Mouse (Mus musculus) forelimb bud, embryonic 11.5 days (tissue): ENCODE data around the gene Odf2.

ENCODE experiments used
- DNase-seq: peaks from one replicate; pipeline ENCODE4 v3.0.0-alpha.2; 2012; ENCODE audit warnings: low read depth, low spot score

Odf2 gene

DNA sequence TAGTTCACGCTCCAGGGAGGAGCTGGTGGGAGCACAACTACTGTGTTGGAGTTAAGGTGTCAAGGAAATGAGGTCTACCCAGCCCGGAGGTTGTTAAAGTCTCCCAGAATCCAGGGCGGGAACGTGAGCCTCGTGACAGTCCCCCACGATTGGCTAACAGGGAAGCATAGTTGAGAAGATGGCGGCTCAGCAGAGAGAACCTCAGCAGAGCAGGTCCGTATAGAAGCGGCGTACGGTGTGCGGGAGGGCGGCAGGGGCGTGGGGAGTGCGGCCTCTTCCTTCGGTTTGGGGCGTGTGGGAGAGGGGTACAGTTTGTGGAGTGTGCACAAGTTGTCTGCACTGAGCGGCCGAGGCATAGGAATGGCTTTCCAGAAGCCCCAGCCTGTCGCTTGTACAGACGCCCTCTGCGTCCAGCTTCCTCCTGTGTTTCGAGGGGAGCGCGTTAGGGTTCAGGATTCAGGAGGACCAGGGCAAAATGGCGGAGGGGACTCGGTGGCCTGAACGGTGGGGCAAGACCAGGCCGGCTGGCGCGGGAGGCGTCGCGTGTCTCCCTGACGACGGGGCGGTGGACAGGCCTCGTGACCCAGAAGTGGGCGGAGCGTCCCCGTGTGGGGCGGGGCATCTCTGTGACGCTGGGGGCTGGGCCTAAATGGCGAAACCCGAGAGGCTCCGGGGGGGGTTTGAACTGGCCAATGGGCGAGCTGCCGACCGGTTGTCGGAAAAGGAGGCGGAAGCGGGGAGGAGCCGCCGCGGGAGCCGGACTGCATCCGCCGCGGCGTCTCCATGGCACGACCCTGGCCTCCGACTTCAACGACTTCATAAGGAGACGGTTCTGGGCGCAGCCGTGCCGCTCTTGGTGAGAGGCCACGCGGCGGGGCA, at the start of gene Odf2:
Odf2 (plus strand) TSS at position 156 of the 879 bp plus-strand sequence.
- DNase-seq = peak; percentile 99

DNA sequence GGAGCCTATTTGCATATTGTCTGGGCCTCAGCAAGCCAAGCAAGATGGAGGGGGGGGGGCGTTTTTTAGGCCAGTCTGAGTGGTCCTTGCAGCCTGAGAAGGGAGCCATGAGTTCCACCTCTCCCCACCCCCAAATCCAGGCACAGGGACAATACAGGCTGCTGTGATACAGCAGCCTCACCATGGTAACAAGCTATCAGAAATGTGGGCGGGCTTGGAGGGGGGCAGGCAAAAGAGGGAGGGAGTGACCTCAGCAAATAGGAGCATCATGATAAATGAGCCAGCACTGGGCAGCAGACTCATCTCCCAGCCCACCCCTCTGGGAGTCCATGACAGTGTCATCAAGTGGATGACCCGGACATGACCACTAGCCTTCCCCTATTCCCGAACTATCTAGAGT, 49.6 kb upstream of the Odf2 start:
- no peak for DNase-seq

DNA sequence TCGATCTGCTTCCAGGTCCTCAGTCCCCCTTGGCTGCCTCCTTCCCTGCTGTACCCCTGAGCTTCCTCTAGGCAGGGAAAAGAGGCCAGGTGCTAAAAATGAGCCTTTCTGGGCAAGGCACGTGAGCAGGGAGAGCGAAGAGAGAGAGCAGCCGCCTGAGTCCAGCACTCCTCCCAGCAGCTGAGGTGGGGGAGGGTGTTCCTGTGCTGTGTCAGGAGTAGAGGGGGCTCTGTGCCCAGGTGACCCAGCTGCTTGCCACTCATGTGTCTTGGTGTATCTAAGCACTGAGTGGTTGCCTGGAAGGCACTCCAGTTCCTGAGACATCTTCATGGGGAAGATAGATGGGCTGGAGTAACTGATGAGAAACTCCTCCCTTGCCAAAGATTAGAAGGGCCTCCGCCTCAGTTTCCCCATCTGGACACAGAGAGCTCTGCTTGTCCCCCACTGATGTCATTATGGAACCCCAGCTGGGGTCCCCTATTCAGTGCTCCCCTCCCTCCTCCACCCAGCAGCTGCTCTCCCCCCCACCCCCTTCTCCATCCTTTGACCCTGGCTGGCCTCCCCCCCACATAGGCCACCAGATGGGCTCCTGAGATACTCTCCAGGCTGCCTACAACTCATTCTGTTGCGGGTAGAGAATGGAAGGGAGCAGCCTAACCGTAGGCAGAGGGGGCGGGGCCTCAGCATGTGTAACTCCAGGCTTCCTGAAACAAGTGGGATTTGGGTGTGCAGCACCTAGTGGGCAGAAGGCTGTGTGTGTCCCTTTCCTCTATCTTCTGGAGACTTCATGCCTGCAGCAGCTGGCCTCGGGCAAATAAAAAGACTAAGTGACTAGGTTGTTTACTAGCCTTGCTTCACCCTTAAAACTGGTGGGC, 45.6 kb upstream of the Odf2 start:
- no peak for DNase-seq

DNA sequence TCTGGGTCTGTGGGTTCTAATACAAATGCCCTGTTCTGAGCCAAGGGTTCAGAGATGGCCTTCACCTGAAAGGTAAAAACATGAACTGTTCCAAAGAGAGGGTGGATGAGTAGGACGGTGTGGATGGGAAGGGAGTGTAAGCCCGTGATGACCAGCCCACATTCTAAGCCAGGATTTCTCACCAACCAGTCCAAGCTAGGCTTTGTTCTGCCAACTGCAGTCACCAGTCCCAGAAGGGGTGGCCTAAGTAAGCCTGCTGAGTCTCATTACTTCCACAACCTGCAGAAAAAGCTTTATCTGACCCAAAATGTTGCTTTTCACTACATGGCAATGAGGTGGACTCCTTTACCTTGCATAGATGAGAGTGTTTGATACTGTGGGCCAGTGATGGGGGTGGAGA, 44.9 kb upstream of the Odf2 start:
- no peak for DNase-seq

DNA sequence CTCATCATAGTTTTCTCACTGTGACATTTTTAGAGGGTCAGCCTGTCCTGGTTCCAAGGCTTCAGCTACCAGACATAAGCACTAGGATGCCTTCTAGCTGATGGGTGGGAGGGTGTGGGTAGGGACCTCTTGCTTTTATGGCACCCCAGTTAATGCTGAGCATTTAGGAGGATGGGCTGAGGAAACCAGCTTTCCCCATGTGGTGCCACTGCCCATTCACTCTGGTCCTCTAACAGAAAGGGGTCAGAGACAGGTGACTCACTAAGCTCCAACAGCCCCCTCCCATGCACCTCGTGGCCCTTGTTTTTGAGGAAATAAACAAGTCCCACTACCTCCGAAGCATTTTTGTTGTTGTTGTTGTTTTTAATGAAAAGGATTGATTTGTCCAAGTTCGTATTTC, 44.4 kb upstream of the Odf2 start:
- DNase-seq = no peak

DNA sequence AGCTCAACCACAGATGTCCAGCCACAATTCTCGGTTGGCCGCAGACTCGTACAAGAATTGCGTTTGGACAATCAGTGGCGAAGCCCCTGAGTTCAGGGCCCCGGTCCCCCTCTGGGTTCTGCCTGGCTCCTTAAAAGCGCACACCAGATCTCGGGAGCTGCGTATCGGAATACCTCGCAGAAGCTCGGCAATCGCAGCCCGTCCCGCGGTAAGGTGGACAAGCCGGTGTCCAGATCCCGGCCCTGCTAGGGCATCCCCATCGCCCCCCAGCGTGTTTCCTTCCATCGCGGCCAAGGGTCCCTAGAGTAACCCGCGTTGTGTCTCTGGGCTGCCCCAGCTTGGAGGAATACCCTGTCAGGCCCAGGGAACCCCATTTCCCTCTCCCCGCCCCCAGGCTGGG, 43.4 kb upstream of the Odf2 start:
- DNase-seq = no peak

DNA sequence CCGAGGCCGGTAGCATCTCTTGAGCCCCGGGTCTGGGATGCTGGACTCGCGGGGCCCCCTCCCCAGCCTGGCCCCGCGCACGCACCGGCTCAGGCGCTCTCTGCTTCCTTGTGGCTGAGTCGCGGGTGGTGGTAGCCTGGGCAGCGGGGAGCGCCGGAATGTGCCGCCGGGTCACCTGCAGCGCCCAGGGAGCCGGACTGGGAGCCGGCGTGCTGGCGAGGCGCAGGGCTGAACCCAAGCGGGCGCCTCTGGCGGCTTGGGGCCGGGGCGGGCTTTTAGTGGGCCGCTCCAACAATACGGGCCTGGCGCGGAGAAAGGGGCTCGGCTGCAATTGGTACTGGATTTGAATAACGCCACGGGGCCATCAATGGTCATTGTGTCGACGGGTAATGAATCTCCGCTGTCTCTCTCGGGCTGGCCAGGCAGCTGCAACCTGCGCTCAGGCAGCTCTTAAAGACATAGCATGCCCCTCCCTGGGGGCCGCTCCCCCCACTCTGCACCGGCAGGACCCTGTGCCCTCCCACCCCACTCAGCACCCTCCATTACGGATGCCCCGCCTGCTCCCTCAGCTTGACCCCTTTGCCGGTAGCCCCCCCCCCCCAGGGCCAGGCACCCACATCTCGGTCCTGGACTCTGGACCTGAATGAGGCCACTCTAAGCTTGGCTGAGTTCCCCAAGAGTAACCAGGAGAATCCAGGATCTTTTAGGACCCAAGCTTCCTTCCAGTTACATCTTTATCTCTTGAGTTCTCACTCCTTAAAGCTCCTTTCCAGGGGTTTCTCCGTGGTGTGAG, 42.8 kb upstream of the Odf2 start:
- no peak for DNase-seq

DNA sequence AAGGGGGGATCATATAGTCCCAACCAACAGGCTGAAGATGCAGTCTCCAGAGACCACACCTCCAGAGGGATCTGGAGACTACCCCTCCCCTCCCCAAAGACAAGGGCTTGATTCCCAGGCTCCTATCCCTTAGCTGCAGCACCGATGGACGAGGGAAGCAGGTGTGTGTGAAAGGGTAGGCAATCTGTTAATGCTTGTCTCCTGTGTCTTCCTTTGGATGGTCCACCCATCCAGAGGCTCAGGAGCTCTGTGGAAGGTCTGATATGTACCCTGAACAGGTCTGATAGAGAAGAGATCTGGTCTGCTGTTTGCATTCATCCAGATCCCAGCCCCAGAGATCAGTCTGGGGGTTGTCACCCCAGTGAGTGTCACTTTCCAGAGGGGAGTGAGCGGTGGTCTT, 42.1 kb upstream of the Odf2 start:
- no peak for DNase-seq

DNA sequence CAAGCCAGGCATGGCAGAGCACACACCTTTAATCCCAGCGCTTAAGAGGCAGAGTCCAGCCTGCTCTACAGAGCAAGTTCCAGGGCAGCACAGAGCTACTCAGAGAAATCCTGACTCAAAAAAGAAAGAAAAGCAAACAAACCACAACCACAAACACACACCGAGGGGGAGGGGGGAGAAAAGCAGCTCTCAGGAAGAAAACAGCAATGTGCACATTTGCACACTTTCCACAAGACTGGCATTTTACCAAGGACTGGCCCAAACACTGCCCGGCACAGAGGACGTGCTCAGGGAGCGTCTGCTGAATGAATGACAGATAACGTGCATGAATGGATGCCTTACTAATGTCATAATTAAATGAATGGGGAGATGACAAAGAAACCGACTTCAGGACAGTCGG, 40.0 kb upstream of the Odf2 start:
- no peak for DNase-seq

DNA sequence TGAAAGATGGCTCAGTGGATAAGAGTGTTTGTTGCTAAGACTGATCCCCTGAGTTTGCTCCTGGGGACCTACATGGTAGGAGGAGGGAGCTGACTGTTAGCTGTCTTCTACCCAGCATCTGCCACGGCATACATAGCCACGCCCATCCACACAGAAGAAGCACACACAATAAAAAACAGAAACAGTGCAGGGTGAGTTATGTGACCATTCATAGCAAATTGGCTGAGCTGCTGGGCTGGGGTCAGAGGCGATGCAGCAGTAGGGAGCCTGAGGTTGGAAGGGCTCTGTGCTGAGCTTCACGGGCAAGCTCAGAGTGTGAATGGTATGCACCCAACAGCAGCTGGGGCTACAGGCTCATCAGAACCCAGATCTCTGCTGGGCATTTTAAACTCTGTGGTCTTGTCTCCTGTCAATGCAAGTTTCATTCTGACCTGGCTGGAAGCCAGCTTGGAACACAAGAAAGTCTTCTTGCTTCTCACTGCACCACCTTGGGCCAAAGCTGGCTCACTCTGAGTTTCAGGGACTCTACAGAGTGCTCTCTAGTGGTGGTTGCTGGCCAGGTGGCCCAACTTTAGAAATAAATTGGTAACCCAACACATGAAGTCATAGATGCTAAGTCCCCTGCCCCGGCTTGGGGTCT, 39.1 kb upstream of the Odf2 start:
- DNase-seq = no peak

DNA sequence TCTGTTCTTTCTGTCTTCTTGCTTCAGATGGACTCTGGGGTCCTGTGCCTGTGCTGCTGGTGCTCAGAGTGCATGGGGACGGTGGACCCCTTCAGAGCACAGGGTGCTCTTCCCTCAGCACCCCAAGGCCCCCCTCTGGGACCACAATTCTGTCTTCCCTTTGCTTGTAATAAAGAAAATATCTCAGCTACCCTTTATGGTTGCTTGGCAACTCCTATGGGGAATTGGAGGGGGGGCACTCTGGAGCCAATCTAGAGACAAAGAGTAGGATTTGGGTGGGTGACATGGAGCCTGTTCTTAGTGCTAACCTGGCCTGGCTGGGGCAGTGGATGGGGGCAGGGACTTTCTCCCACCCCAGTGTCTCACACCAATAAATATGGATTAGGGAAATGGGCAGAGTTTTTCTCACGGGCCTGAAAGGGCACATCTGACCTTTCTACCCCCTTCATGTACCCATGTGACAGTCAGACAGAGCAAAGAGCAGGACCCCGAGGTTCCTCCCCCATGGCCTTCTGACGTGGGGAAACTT, 36.0 kb upstream of the Odf2 start:
- no peak for DNase-seq

DNA sequence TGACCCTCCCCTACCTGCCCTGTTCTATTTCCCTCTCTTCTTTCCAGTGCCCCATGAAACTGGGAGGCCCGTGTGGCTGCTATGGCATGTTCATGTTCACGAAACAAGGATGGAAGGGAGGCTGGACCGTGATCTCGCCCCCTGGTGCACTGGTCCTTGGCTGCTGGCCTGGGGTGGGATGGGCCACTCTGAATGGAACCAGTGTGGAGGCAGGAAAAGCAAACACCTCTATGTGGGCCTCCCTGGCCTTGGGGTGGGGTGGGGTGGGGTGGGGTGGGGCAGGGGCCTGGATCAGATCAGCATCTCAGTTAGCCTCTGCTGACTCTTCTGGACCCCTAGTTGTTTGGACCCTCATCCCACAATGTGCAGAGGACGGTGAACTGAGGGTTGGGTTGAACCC, 35.3 kb upstream of the Odf2 start:
- no peak for DNase-seq

DNA sequence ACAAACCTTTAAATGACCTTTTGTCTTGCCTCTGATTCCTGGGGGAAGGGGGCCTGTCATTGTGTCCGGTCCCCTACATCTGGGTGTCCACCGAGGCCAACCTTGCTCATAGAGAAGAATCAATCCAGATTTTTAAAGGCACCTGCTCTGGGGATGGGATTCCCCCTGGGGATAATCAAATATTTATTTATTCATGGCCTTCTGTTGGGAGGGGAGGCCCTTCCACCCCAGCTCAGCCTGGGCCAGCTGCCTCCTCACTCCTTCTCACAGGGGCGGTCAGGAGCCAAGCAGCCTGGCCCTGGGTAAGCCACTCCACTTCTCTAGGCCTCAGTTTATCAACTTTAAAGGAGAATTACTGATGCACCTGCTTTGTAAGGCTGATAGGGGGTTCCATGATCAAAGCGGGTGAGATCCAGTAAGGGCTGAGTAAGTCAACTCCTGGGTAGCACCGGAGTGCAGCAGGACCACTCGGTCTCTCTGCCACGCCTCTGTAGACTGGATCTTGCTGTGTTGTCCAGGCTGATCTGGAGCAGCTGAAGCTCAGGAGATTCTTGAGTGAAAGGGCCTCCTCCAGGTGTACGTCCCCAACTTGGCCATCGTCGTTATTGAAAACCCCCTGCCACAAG, 33.3 kb upstream of the Odf2 start:
- no peak for DNase-seq

DNA sequence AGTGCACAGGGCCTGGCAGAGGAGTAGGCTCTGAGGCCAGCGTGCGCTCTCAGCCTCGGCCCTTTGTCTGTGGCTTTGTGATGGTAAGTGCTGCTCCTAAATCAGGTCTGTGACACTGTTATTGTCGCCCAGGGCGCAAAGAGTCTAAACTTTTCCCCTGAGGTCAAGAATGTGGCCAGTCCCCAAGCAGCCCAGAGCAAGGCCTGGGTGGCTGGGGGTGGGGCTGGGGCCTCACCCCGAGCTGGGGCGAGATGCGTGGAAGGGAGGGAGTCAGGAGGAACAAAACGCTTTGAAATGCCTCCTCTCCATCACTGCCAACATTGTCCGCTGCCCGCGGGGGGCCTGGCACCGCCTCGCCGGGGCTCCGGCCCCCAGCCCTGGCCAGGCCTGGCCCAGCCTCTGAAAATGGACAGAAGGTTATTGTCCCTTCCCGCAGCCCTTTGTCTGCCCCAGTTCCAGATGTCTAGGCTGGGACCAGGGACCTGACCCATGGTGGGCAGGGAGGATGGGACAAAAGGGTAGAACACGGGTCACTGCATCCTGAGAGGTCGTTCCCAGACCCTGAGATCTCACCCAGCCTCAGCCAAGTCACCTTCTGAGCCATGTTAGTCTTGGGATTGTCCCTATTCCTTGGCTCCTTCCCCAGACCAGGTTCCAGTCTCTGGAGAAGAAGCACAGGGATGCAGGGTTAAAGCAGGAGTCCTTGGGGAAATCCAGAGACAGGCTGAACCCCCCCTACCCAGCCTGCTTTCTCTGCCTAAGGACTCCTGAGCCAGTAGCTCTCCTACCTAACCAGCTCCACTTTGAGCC, 32.4 kb upstream of the Odf2 start:
- no peak for DNase-seq

DNA sequence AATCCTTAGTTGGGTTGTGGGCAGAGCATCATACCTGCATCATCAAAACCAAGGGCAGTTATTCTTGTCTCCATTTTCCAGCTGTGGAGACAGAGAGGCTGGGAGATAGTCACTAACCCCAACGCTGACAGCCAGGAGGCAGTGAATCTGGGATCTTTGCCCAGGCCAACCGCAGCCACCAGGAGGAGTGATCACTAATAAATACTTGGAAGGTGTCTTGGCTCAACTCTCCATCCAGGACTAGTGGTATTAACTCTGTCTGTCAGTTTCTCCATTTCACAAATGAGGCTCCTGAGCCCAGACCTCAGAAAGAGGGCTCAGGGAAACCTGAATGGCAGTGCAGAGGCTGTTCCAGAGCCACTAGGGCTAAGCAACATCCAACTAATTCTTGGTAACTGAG, 31.7 kb upstream of the Odf2 start:
- no peak for DNase-seq

DNA sequence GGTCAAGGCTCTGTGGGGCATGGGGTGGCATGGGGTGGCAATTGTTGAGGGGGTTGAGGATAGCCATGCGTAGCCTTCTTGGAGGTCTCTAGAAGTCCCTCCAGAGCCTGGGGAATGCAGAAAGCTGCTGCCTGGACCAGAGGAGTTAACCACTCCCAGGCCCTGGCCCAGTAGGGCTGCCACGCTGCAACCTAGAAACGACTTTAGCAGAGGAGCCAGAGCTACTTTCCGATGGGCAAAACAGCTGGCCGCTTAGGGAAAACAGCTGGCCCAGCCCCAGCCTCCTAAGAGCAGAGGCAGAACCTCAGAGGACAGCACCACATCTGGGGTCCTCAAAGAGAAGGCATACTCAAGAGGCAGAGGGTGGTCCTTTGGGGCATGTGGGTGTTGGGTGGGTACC, 31.1 kb upstream of the Odf2 start:
- no peak for DNase-seq

DNA sequence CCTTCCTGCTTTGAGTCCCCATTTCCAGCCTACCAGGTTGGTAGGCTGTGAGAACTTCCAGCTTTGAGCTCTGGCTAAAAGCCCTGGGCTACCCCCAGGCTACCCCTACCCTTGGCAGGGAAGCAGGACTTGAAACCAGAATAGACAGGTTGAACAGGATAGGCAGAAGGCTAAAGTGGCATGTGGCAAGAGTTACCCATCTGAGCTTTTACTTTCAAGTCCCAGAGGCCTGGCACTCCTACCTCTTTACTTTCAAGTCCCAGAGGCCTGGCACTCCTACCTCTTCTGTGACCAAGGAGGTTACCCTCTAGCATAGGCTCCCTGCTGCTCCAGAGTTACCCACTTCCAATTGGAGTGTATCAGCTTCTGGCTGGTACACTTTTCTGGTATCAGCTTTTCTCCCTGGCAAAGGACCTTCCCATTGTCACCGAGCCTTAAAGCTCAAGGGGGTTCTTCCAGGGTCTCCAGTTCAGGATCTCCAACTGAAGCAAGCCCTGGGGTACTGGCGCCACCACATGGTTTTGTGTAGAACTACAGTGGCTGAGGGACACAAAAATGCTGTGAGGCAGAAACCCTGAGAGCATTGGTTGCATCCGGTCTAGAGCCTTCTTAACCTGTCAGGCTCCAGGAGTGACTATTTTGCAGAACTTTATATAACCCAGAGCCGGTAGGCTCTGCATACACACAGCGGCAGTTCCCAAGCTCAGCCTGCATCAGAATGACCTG, 30.1 kb upstream of the Odf2 start:
- DNase-seq = peak; percentile 49

DNA sequence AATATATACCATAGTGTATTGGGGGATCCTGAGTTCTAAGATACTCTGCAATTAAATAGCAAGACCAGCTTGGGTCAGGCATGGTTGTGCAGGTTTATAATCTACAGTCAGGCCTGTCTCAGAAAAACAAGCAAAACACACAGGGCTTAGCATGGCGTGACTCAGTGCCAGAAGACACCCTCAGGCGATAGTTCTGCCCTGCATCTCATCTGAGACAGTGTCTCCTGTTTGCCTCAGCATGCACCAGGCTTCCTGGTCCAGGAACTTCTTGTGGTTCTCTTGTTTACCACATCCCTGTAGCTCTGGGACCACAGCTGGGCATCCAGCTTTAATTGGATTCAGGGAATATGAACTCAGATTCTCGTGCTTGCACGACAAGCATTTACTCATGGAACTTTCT, 23.9 kb upstream of the Odf2 start:
- DNase-seq = no peak

DNA sequence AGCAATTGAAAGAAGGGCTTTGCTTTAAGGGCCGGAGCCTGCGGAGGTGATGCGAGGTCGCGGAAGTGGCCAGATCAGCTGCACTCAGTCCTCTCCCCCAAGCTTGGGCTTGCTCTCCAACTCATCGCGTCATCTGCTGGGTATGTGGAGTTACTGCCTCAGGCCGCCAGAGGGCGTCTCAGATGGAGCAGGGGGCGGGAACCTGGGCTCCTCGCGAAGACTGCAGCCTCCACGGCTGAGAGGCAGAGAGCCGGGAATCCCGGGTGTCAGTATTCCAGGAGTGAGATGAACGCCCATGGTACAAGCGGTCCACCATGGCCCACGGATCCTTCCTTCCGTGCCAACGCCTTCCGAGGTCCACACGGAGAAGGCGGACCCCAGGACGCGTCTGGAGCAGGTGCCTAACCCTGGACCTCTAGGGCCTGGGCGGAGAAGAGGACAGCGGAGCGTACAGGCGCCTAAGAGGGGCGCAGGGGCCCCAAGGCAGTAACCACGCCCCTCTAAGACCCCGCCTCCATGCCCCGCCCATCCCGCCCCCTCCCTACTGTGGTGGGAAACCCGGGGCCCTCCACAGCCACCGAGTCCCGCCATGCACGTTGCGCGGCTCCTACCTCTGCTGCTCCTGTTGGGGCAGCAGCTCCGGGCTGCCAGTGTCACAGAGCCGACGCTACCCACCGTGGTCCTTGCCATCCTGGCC, 19.9 kb upstream of the Odf2 start, which contains the start of gene Cercam:
Cercam (plus strand) TSS at position 216 of the 697 bp plus-strand sequence.
- peak; percentile 89 for DNase-seq
